Mouse (Mus musculus) CD8-positive naive resting alpha-beta T cell, adult 2 months (primary cell): ENCODE measurements at regions not wholly inside any gene's neighbourhood (a gene's known extent, or its start where the extent isn't known, plus 50 kb on each side); places are given as distances from the start of the nearest gene placed in this dataset.

Experiments
- DNase-seq, 2 experiments: peaks; one replicate each; pipeline ENCODE4 v3.0.0; 2022; ENCODE audit warnings: low read depth in 2 of 2, low spot score in 2 of 2

DNA sequence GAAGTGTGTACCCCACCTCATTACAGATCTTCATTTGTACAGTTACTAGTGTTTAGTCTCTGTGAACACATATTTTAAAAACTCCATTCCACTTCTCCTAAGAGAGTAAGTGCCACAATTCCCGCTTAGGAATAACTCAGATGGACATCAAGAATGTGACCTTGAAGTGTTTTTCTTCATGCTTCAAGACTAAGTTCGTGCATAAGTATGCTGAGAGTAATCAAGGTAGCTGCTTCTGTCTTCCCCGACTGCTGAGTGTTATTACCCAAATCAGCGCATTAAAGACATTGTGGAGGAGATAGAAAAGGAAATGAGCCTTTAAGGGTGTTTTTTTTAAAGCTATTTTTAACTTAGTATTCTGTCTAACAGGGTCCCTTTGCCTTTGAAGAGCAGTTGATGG, 565.1 kb upstream of the C030005K15Rik start:
- no peak for DNase-seq

GRCm38 (mm10) chr10:98292140-98292539, 565.6 kb upstream of the C030005K15Rik start:
- no peak for DNase-seq

GRCm38 (mm10) chr10:98305667-98306066, 579.1 kb upstream of the C030005K15Rik start:
- no peak for DNase-seq

DNA sequence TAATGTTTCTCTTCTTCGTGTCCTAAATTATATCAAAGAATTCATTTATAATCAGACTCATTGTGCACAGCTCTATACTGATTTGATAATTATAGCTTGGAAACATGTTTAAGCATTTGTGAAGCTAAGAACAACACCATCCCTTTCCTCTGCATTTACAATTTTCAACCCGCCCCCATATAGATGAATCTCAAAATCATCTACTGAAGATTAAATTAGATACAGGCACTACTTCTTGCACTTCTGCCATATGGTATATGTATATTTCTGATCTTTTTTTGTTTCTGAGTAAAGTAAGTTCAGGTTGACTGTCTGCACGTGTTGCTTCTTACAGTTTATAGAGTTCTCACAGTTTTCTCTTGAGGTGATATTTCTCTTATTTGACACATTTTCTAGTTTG, 583.1 kb upstream of the C030005K15Rik start:
- no peak for DNase-seq

DNA sequence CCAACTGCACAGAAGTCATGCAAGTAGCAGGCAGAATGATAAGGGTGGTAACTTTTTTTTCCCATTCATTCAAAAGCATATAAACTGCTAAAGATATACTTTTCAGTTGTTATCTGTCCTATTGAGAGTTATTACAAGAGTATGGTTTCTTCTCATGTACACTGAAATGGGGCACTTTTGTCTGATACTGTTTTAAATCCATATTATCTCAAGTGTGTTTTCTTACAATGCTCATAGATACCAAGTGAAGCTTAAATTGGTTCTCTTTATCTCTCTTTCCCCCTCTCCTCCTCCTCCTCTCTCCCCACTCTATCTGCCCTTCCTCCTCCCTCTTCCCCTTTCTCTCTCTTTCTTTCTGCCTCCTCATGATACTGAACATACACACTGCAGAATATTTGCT, 584.8 kb upstream of the C030005K15Rik start:
- DNase-seq: no peak

DNA sequence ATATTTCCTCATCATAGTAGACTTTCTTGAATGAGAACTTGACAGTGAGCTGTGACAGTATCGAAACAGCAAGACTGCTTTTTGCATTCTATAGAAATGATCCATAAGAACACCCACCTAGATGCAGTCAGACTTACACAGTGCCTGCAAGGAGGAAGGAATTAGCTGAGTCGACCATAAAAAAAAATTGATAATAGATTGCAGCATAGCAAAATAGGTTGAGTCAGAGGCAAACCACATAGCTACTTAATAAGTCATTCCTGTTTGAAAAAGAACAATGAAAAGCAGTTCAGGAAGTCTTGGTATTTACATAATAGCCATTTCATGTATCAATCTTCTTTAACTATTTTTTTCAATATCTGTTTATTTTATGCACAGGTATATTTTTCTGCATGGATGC, 591.9 kb upstream of the C030005K15Rik start:
- no peak for DNase-seq

GRCm38 (mm10) chr10:98323846-98324245, 590.4 kb upstream of the Atp2b1 start:
- no peak for DNase-seq

DNA sequence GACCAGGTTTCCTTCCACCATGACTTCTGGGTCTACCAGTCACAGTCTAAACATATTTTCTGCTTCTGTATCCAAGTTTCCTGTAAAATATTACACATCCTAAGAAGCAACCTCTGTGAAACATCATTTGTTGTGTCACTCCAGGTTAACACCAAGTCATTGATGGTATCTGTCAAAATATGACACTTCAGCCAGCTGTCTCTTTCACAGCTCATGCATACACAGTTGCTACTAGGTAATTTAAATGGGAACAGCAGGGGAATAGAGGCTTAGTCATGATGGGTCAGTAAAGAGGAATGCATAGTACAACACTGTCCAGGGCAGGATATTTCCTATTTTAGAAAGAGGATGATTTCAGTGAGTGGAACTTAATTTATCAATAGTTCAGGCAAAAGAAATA, 589.6 kb upstream of the Atp2b1 start:
- no peak for DNase-seq

GRCm38 (mm10) chr10:98325720-98326119, 588.5 kb upstream of the Atp2b1 start:
- DNase-seq: no peak

- DNase-seq: no peak
These were observed 581.5 kb upstream of the Atp2b1 start for GRCm38 (mm10) chr10:98332682-98333081.

DNA sequence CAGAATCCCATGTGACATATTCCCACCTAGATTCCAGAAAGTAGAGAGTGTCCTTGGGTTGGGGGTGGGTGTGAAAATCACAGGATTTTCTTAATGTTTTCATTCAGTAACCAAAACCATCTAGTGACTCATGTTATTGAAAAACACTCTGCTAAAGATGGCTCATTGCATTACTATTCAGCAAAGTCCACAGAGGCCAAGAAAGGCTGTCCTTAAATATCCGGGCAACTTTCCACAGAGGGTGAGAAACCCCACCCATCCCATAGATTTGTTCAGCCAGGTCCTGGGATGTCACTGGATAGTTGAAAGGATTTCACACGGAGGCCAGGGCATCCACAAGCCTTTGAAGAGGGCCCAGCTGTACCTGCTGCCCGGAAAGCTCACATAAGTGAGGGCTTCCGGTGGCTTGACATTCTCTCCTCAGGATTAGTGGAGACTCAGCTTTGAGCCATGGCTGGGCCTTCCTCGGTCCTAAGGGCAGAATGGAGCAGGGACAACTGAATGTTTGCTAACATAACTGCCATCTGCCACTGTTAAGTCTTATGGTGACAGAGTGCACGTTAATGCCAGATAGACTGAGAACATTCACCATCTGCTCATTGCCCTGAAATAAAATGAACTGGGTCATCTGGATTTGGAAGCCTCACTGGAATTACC, 580.7 kb upstream of the Atp2b1 start:
- DNase-seq: no peak

GRCm38 (mm10) chr10:98343827-98344226, 570.4 kb upstream of the Atp2b1 start:
- DNase-seq: no peak

GRCm38 (mm10) chr10:98349466-98349865, 564.7 kb upstream of the Atp2b1 start:
- DNase-seq: no peak

- DNase-seq: no peak
These were observed 563.8 kb upstream of the Atp2b1 start for GRCm38 (mm10) chr10:98350318-98350926.

DNA sequence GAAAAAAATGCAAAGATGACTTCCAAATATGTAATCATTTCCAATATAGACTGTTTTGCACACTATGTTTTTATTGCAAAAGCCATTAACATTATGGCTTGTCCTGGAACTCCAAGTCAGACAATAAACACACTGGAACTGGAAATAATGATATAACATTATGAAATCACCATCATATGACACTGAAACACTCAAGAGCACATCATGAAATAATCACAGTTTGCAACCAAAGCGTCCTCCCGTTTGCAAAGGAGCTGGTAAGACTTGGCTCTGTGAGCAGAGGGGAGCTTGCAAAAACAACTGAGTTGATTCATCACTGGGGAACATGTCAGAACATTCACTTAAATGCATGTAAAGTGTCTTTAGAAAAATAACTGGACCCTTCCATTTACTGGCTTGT, 562.1 kb upstream of the Atp2b1 start:
- DNase-seq: no peak

- DNase-seq: no peak
These were observed 559.7 kb upstream of the Atp2b1 start for GRCm38 (mm10) chr10:98354486-98354885.

DNA sequence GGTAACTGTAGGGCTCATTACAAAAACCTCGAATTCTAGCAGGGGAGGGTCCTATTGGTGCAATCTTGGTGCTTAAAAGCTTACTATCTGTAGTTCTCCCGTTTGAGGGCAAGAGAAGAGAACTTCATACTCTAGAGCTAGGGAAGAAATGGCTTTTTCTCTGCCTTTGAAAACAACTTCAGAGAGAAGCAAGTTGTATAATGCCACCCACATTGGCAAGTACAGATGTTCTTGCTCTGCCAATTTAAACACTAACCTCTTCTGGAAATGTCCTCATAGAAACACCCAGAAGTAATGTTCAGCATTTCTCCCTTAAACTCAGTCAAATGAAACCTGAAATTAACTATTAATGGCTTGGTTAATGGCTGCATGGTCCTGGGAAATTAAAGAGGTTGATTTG, 549.6 kb upstream of the Atp2b1 start:
- DNase-seq: no peak

DNA sequence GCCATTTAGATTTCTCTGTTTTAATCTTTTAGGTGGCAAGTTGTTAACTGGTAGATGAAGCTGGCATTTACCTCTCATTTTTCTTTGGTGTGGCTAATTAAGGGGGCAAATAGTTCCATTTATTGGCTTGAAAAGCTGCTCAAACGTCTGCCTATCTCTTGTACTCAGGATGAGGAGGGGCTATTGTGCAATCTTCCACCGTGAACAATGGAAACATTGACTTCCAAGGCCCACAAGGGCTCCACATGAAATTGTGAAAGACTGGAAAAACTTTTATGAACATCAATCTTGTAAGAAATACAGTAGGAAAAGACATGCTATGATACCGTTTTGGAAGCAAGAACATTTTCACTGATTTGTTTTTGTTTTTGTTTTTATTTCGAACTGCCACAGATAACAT, 541.6 kb upstream of the Atp2b1 start:
- no peak for DNase-seq

- no peak for DNase-seq
These were observed 540.9 kb upstream of the Atp2b1 start for GRCm38 (mm10) chr10:98373314-98373713.

DNA sequence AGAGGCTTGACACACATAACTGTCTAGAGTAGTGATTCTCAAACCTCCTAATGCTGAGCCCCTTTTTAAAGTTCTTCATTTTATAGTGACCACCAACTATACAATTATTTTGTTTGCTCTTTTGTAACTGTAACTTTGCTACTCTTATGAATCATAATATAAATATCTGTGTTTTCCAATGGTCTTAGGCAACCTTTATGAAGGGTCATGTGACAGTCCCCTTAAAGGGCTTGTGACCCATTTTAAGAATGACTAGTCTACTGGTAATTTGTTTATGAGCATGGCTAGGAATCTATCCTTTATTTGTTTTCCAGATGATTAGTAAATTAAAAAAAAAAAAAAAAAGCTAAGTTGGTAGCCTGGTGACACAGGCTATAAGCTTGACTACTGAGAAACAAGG, 539.5 kb upstream of the Atp2b1 start:
- no peak for DNase-seq

DNA sequence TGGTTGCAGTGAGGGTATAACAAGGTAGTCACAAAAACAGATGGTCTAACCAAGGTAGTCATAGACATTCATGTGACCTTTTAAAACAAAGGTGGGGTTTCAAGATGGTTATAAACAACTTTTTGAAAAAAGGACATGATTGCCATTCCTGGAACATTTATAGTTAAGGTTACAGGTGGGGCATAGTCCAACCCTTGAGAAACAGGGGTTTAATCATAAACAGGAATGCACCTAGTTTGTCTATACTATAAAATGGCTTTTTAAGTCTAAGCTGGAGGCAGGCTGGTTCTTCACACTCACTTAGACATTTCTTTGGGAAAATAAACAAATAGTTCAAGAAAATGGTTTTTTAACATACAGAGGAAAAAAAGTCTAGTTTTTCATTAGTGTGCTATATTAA, 525.7 kb upstream of the Atp2b1 start:
- DNase-seq: no peak

GRCm38 (mm10) chr10:98399864-98400263, 514.3 kb upstream of the Atp2b1 start:
- no peak for DNase-seq
